Mouse (Mus musculus): ENCODE data around the gene Myzap.

- TF ChIP-seq CEBPB (IDR thresholded peaks at IDR 0.05; ENCODE audit: insufficient read depth, poor library complexity, severe bottlenecking) (no peak), TCF12 (IDR thresholded peaks at IDR 0.05; ENCODE audit: insufficient read depth, poor library complexity, severe bottlenecking) (no peak), POLR2A (IDR thresholded peaks at IDR 0.05; ENCODE audit: insufficient read length, low read depth) (no peak), POLR2AphosphoS2 (IDR thresholded peaks at IDR 0.05; ENCODE audit: insufficient read length, low read depth) (no peak), USF1 (IDR thresholded peaks at IDR 0.05; ENCODE audit: low read depth) (no peak), MYOD1 (IDR thresholded peaks at IDR 0.05; ENCODE audit: control insufficient read depth in 1 of 3, insufficient read length in 2 of 3, low read depth in 2 of 3) (no peak), MAX (IDR thresholded peaks at IDR 0.05; ENCODE audit: low read depth) (no peak), REST (IDR thresholded peaks at IDR 0.05; ENCODE audit: insufficient read depth, insufficient read length) (no peak), SRF (IDR thresholded peaks at IDR 0.05; ENCODE audit: control insufficient read depth, insufficient read length, low read depth) (no peak), MYOG (IDR thresholded peaks at IDR 0.05; ENCODE audit: control insufficient read depth in 1 of 3, insufficient read depth in 1 of 3, insufficient read length in 2 of 3, low read depth in 2 of 3) (no peak), E2F4 (IDR thresholded peaks at IDR 0.05; ENCODE audit: insufficient read depth) (no peak), TCF3 (IDR thresholded peaks at IDR 0.05; ENCODE audit: insufficient read length, low read depth) (no peak)
Measured at GRCm38 (mm10) chr9:71574440-71574839, 17.7 kb downstream of the Myzap start.

All from myocyte (in vitro differentiated cells).